Mouse (Mus musculus) limb, embryonic 14.5 days (tissue): ENCODE measurements around the gene 2010005H15Rik. TPM values are rescaled to one million over a fixed set of nuclear protein-coding genes. Genes with fewer than 3 reads are reported as not detected.
"Not testable (repeated sequence)": the region's sequence is repeated elsewhere in the genome, so short reads cannot be mapped to it uniquely, and the experiment has no call there.

Experiments used
- ATAC-seq: fragments of 200-750 bp; cut with Nextera tagmentation; 2 replicates; pipeline ENCODE4 v1.8.0; 2017; ENCODE audit warnings: low read depth, moderate number of reproducible peaks, moderate TSS enrichment; ENCODE audit not compliant: low FRiP score
- DNase-seq: peaks from one replicate; pipeline ENCODE4 v3.0.0-alpha.2; 2015; ENCODE audit warnings: low spot score
- H3K27ac ChIP-seq: fragments of 300-500 bp; sonication (generic); replicated peaks from 2 replicates; pipeline ENCODE4 v1.5.1; 2014; ENCODE audit warnings: low read depth, mild to moderate bottlenecking, low read length, moderate library complexity, mixed read lengths
- H3K27me3 ChIP-seq: fragments of 300-500 bp; sonication (generic); 2 replicates; pipeline ENCODE4 v1.6.1; 2014; ENCODE audit warnings: low read length, mixed read lengths; ENCODE audit not compliant: control insufficient read depth, insufficient read depth
- H3K36me3 ChIP-seq: fragments of 300-500 bp; sonication (generic); 2 replicates; pipeline ENCODE4 v1.6.1; 2014; ENCODE audit warnings: mild to moderate bottlenecking, low read length, moderate library complexity, mixed read lengths; ENCODE audit not compliant: control insufficient read depth, insufficient read depth
- H3K4me1 ChIP-seq: fragments of 300-500 bp; sonication (generic); 2 replicates; pipeline ENCODE4 v1.6.1; 2014; ENCODE audit warnings: antibody characterized with exemption, low read length, mixed read lengths; ENCODE audit not compliant: control insufficient read depth, insufficient read depth
- H3K4me2 ChIP-seq: fragments of 300-500 bp; sonication (generic); replicated peaks from 2 replicates; pipeline ENCODE4 v1.6.1; 2014; ENCODE audit warnings: low read depth, mild to moderate bottlenecking, low read length, moderate library complexity; ENCODE audit not compliant: severe bottlenecking
- H3K4me3 ChIP-seq: fragments of 300-500 bp; sonication (generic); replicated peaks from 2 replicates; pipeline ENCODE4 v1.5.1; 2014; ENCODE audit warnings: low read length
- H3K9ac ChIP-seq: fragments of 300-500 bp; sonication (generic); 2 replicates; pipeline ENCODE4 v1.6.1; 2014; ENCODE audit warnings: mild to moderate bottlenecking, low read depth, low read length, moderate library complexity; ENCODE audit not compliant: severe bottlenecking
- H3K9me3 ChIP-seq: fragments of 300-500 bp; sonication (generic); 2 replicates; pipeline ENCODE4 v1.6.1; 2016; ENCODE audit warnings: low read length; ENCODE audit not compliant: control insufficient read depth
- POLR2A ChIP-seq: fragments of 200-500 bp; IDR thresholded peaks from 2 replicates; pipeline ENCODE4 v1.8.0; 2012; ENCODE audit warnings: inconsistent platforms, mild to moderate bottlenecking, moderate library complexity, borderline replicate concordance; ENCODE audit not compliant: insufficient read depth, insufficient read length; ENCODE audit errors: extremely low read depth
- WGBS: fragments of 180-500 bp; shearing (Covaris S2); extraction: QIAGEN DNeasy Blood & Tissue Kit; methylation state at CpG from one replicate; pipeline ENCODE4 v1.1.7; 2014; 5-methylcytosine and 5-hydroxymethylcytosine counted together
- polyA plus RNA-seq, 2 experiments: library from polyadenylated mRNA; depleted of rRNA in 1 of 2; stranded (reverse) in 1 of 2; unstranded in 1 of 2; fragments of >200 nt; fragmentation: Nextera tagmentation in 1 of 2; extraction: Ambion mirVana in 1 of 2; gene quantifications; 2 replicates each; pipeline versions ENCODE4 v1.2.1 to v1.2.3; 2012 to 2014

The 2010005H15Rik gene
- polyA plus RNA-seq, 2 experiments, result 0.44 TPM; not detected in 1

DNA sequence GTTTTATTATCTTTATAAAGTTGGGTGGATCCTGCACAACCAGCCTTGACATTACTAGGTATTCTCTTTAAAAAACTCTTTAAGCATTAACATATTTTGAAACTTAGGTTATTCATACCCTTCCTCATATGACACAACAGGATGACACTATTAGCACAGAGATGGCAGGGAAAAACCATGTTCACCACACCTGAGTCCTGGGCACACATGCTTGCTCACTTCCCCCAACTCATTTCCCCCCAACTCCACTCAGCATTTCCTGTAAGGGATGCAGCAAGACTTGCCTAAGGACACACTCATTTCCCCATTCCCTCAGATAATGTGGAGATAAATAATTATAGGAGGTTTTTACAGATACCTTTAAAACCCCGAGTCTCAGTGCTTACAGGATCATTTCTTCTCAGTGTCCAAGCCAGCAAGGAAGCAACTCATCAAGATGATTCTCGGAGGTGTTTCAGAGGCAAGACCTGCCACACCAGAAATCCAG lies 11.3 kb upstream of the 2010005H15Rik start, which contains the start of gene Gm5416:
Gene Gm5416 (plus strand): TSS at position 437 of the 487 bp plus-strand sequence.
- 71% methylated on average over 2 of the region's 2 CpGs for WGBS
- Histone ChIP-seq H3K9me3 (no peaks in the 10 kb centered on the region), H3K4me3 (no peak within 1 kb of the TSS), H3K27ac (no peak within 1 kb of the TSS), H3K36me3 (no peaks in the 10 kb centered on the region), H3K4me2 (no peak within 1 kb of the TSS), H3K27me3 (no peaks in the 10 kb centered on the region), H3K9ac (no peak within 1 kb of the TSS), H3K4me1 (no peaks in the 10 kb centered on the region)
- ATAC-seq (no peak), DNase-seq (no peak)
- no peak for TF ChIP-seq POLR2A

DNA sequence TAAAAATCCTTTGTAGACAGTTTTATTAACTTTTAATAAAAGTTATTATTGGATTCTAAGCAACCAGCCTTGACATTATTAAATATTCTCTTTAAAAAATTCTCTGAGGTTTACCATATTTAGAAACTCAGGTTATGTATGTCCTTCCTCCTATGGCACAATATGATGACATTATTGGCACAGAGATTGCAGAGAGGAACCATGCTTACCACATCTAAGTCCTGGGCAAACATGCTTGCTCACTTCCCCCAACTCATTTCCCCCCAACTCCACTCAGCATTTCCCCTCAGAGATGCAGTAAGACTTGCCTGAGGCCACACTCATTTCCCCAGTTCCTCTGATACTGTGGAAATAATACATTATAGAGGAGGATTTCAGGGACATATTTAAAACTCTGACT lies 39.3 kb downstream of the 2010005H15Rik start:
- not testable (repeated sequence) for H3K9ac ChIP-seq, H3K4me2 ChIP-seq, H3K27me3 ChIP-seq, H3K27ac ChIP-seq, H3K9me3 ChIP-seq, H3K36me3 ChIP-seq, H3K4me1 ChIP-seq, H3K4me3 ChIP-seq, DNase-seq, ATAC-seq

DNA sequence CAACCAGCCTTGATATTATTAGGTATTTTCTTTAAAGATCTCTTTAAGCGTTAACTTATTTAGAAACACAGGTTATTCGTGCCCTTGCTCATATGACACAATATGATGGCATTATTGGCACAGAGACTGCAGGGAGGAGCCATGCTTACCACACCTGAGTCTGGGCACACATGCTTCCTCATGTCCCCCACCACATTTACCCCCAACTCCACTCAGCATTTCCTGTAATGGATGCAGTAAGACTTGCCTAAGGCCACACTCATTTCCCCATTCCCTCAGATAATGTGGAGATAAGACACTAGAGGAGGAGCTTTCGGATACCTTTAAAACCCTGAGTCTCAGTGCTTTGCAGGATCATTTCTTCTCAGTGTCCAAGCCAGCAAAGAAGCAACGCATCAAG lies 55.5 kb downstream of the 2010005H15Rik start, which contains the start of gene Stfa1:
Gene Stfa1 (plus strand): TSS at position 156 of the 400 bp plus-strand sequence.
- H3K27me3 ChIP-seq, H3K4me2 ChIP-seq, H3K4me3 ChIP-seq, H3K27ac ChIP-seq, H3K4me1 ChIP-seq, H3K9me3 ChIP-seq, DNase-seq, H3K36me3 ChIP-seq, H3K9ac ChIP-seq, ATAC-seq: not testable (repeated sequence)
- 83% methylated on average over 4 of the region's 4 CpGs for WGBS

DNA sequence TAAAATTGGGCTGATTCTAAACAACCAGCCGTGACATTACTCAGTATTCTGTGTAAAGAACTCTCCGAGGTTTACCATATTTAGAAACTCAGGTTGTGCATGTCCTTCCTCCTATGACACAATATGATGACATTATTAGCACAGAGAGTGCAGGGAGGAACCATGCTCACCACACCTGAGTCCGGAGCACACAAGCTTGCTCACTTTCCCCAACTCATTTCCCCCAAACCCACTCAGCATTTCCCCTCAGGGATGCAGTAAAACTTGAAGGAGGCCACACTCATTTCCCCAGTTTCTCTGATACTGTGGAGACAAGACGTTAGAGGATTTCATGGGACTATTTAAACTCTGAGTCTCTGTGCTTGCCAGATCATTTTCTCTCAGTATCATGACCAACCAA lies 67.9 kb downstream of the 2010005H15Rik start:
- no peaks in the 10 kb centered on the region for H3K4me1 ChIP-seq
- no peak overlapping the region for H3K9ac ChIP-seq
- no peak for ATAC-seq
- 68% methylated on average over 4 of the region's 4 CpGs for WGBS
- DNase-seq, result no peak
- H3K9me3 ChIP-seq, result no peaks in the 10 kb centered on the region
- no peak overlapping the region for H3K27ac ChIP-seq
- no peak overlapping the region for H3K4me2 ChIP-seq
- no peak for TF ChIP-seq POLR2A
- H3K4me3 ChIP-seq, result no peak overlapping the region
- no peaks in the 10 kb centered on the region for H3K36me3 ChIP-seq
- H3K27me3 ChIP-seq, result no peaks in the 10 kb centered on the region

Other genes starting within 250 kb of the 2010005H15Rik start
- 14.7 and 15.4 TPM in 2 replicates for gene Kpna1, start 242.7 kb upstream of the 2010005H15Rik start, polyA plus RNA-seq (2012; rRNA removed)
- gene Kpna1, start 242.7 kb upstream of the 2010005H15Rik start, polyA plus RNA-seq (2014; fragmentation: Nextera tagmentation; extraction: Ambion mirVana), result 38.7 and 39.5 TPM in 2 replicates
- gene Wdr5b, start 180.3 kb upstream of the 2010005H15Rik start, polyA plus RNA-seq (2012; rRNA removed), result 5.2 and 6.1 TPM in 2 replicates
- 11.9 and 13.7 TPM in 2 replicates for gene Wdr5b, start 180.3 kb upstream of the 2010005H15Rik start, polyA plus RNA-seq (2014; fragmentation: Nextera tagmentation; extraction: Ambion mirVana)
- gene Fam162a, start 149.9 kb upstream of the 2010005H15Rik start, polyA plus RNA-seq (2012; rRNA removed), result 128 and 270 TPM in 2 replicates
- gene Fam162a, start 149.9 kb upstream of the 2010005H15Rik start, polyA plus RNA-seq (2014; fragmentation: Nextera tagmentation; extraction: Ambion mirVana), result 474 and 497 TPM in 2 replicates
- gene Ccdc58, start 149.8 kb upstream of the 2010005H15Rik start, polyA plus RNA-seq (2012; rRNA removed), result 47.3 and 56.2 TPM in 2 replicates
- 70.1 and 70.2 TPM in 2 replicates for gene Ccdc58, start 149.8 kb upstream of the 2010005H15Rik start, polyA plus RNA-seq (2014; fragmentation: Nextera tagmentation; extraction: Ambion mirVana)
- 0.36 and 0.83 TPM in 2 replicates for gene Csta1, start 90.2 kb upstream of the 2010005H15Rik start, polyA plus RNA-seq (2012; rRNA removed)
- 2.1 and 2.7 TPM in 2 replicates for gene Csta1, start 90.2 kb upstream of the 2010005H15Rik start, polyA plus RNA-seq (2014; fragmentation: Nextera tagmentation; extraction: Ambion mirVana)
- 1.2 and 1.8 TPM in 2 replicates for gene Stfa2l1, start 64.7 kb upstream of the 2010005H15Rik start, polyA plus RNA-seq (2012; rRNA removed)
- gene Stfa2l1, start 64.7 kb upstream of the 2010005H15Rik start, polyA plus RNA-seq (2014; fragmentation: Nextera tagmentation; extraction: Ambion mirVana), result 0.76 and 1.9 TPM in 2 replicates
- 1.7 and 3.5 TPM in 2 replicates for gene Gm5483, start 37.3 kb upstream of the 2010005H15Rik start, polyA plus RNA-seq (2012; rRNA removed)
- 0.58 and 5.1 TPM in 2 replicates for gene Gm5483, start 37.3 kb upstream of the 2010005H15Rik start, polyA plus RNA-seq (2014; fragmentation: Nextera tagmentation; extraction: Ambion mirVana)
- gene Gm5416, start 11.1 kb upstream of the 2010005H15Rik start, polyA plus RNA-seq (2012; rRNA removed), result not detected in 2 replicates
- not detected in 2 replicates for gene Gm5416, start 11.1 kb upstream of the 2010005H15Rik start, polyA plus RNA-seq (2014; fragmentation: Nextera tagmentation; extraction: Ambion mirVana)
- 3.5 and 6.5 TPM in 2 replicates for gene Stfa1, start 55.5 kb downstream of the 2010005H15Rik start, polyA plus RNA-seq (2012; rRNA removed)
- 5.8 and 13.8 TPM in 2 replicates for gene Stfa1, start 55.5 kb downstream of the 2010005H15Rik start, polyA plus RNA-seq (2014; fragmentation: Nextera tagmentation; extraction: Ambion mirVana)
- gene BC117090, start 112.9 kb downstream of the 2010005H15Rik start, polyA plus RNA-seq (2012; rRNA removed), result not detected in 2 replicates
- 0.77 TPM in 1 of 2 replicates, not detected in the other for gene BC117090, start 112.9 kb downstream of the 2010005H15Rik start, polyA plus RNA-seq (2014; fragmentation: Nextera tagmentation; extraction: Ambion mirVana)
- gene BC100530, start 146.3 kb downstream of the 2010005H15Rik start, polyA plus RNA-seq (2012; rRNA removed), result 8.4 and 14.3 TPM in 2 replicates
- gene BC100530, start 146.3 kb downstream of the 2010005H15Rik start, polyA plus RNA-seq (2014; fragmentation: Nextera tagmentation; extraction: Ambion mirVana), result 25.2 and 42.7 TPM in 2 replicates
- gene Stfa2, start 187.0 kb downstream of the 2010005H15Rik start, polyA plus RNA-seq (2012; rRNA removed), result 0.22 and 0.47 TPM in 2 replicates
- gene Stfa2, start 187.0 kb downstream of the 2010005H15Rik start, polyA plus RNA-seq (2014; fragmentation: Nextera tagmentation; extraction: Ambion mirVana), result 0.76 TPM in 1 of 2 replicates, not detected in the other
- 4.8 and 8.9 TPM in 2 replicates for gene Stfa3, start 233.9 kb downstream of the 2010005H15Rik start, polyA plus RNA-seq (2012; rRNA removed)
- 4.1 and 7.9 TPM in 2 replicates for gene Stfa3, start 233.9 kb downstream of the 2010005H15Rik start, polyA plus RNA-seq (2014; fragmentation: Nextera tagmentation; extraction: Ambion mirVana)